Mouse (Mus musculus): ENCODE measurements around the gene Usp3. TPM values are rescaled to one million over a fixed set of nuclear protein-coding genes. Genes with fewer than 3 reads are reported as not detected.

Usp3 gene
- 86.9 and 97.6 TPM in 2 replicates for total RNA-seq (2015)
- 68.1 and 75.5 TPM in 2 replicates for total RNA-seq (2017)

DNA sequence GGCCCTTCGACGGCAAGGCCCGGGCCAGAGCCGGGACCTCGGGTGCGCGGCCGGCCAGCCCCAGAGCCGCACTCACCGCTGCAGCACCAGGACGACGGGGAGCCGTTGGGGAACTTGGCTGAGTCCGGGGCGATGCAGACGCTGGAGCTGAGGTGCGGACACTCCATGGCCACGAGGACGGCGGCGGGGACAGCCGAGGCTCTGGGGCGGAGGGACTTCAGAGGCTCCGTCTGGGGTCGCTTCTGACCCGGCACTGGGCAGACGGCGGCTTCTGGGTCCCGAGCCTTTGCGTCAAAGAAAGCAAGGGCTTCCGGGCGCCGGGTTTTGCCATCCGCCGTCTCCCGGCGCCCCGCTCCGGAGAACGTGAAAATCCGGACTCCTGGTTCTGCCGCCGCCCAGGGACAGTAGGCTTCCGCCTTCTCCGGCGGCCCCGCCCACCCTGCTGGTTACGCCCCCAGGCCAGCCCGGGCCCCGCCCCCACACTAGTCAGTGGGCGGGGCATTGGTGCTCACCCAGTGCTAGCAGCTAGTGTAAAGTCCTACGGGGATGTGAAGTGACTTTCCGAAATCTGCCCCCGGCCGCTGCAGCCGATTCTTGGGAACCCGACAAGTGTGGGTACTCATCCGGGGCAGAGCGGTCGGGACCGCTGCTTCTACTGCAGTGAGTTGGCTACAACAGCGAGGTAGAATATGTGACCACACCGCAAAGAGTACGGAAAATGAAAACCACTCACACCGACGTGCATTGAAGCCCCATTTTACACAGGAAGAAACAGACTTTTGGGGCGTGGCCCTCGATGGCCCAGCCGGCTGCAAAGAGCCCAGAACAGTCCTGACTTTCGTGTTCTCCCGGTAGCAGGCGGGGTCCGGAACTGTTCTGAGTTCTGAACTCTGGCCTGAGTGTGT is at the start of gene Usp3:
Gene Usp3 (minus strand): TSS at position 435 of the 905 bp plus-strand sequence.
- peak; percentile 92 for ATAC-seq (ENCODE audit: poor library complexity, severe bottlenecking)

DNA sequence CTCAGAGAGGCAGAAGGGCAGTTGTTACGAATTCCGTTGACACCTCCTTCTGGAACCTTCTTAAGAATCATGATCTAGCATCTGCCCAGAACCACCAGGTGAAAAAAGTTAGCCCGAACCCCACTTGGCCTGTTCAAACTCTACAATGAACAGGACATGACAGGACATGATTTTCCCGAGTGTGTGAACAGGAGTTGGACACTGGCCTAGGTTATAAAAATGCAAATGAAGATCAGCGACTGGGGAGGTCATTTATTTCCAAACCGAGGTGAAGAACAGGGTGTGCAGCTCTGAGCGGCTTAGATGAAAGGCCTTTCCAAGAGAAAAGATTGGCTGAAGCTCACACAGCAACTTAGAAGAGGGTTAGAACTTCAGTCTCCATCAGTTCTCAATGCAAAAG is 47.5 kb upstream of the Usp3 start:
- ATAC-seq (ENCODE audit: poor library complexity, severe bottlenecking), result no peak

DNA sequence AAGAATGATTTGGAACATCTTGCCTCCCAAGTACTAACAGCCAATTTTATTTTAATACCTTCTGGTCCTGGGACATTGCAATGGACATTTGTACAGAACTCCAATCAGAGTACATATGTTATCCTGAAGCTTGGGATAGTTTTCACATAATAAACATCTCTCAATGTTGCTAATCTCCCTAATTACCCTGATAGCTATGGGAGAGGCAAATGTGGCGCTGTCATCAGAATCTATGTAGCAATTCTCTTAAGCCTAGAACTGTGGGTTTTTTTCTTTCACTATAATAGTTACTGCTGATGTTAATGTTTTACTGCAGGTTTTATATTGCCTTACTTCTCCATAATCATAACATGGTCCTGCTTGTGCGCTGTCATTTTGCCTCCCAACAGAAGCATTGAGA is 46.7 kb upstream of the Usp3 start:
- no peak for ATAC-seq (ENCODE audit: poor library complexity, severe bottlenecking)

DNA sequence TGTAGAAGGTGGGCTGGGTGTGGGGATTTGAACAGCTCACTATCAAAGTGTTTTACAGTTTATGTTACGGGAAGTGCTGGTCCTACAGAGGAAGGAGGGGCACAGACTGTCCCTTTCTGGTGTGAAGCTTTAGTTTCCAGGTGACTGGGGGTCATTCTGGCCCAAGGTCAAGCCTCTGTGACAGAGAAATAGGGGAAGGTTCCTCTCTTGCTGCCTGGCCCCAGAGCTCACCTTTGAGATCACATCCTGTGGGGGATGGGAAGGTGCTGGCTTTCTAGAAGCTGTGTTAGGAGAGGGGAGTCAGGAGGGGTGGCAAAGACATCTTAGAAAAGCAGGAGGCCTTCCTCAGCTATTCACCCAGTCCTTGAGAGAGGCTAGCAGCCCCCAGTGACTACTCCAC is 39.5 kb upstream of the Usp3 start:
- ATAC-seq (ENCODE audit: poor library complexity, severe bottlenecking), result no peak

DNA sequence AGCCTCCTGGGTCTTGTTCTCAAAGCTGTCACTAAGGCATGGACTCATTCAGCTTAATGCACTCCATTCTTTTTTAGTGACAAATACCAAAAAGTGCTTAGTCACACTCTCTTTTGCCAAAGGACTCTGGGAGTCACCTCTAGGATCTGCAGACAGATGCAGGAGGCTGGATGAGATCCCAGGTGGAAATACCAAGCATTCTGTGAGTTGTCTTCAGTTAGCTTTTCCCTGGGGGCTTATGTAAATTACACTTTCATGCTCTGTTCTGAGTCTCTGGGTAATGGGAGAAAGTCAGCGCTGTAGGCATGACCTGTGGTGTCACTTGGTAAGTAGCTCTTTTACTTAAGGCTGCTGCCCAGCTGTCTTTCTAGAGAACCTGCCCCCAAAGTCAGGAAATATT is 38.0 kb upstream of the Usp3 start:
- no peak for ATAC-seq (ENCODE audit: poor library complexity, severe bottlenecking)

DNA sequence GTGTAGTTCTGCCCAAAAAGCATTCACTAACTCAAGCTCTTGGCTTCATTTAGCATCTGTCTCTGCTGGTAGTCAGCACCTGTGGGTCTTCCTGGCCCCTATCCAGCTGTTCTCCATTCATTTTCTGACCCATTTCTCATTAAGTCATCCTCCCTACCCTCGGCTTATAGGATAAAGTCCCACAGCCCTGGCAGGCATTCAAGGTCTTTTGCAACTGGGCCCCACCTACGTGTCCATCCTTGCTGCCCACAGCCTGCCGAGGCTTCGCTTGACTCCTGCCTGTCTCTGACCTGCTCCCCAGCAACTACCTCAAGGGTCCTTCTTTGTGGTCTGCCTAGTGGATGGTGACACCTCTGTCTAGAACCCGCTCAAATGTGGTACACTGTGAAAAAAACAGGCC is 33.7 kb upstream of the Usp3 start:
- ATAC-seq (ENCODE audit: poor library complexity, severe bottlenecking), result no peak

DNA sequence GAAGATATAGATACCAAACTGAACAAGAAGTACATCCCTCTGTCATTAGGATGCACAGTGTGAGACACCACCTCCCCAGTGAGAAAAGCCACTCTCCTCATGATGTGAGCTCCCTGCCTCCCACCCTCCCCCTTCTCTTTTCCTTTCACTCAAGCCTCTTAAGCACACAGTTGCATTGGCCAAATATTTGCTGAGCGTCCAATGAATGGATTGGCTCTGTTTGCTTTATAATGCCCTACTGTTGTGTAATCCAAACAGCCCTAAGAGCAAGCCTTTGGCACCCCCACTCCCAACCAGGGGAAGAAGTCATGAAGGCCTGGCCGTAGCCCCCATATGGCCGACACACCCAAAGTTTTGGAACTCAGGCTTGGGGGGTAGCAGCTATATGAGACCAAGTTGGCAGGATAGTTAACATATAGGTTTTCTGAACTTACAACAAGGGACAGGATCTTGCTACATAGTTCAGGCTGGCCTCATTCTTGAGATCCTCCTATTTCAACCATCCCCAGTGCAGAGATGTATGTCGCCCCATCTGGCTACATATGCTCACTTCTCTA is 33.1 kb upstream of the Usp3 start:
- ATAC-seq (ENCODE audit: poor library complexity, severe bottlenecking), result no peak

DNA sequence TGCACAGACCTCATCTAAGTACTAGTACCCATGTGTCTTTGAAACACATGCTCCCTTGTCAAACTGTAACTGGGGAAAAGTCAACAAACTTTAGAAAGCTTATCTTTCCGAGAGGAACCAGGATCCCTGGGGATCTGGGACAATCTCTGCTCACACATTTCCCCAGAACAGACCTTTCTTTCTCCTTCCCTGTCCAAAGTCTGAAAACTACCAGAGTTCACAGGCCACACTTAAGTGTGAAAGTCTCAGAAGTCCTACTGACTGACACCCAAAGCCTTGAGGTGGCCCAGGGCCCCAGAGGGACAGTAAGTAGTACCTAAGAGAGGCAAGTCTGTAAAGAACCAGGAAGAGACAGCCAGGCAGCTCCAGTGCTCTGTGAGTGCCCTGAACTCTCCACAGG is 31.9 kb upstream of the Usp3 start:
- ATAC-seq (ENCODE audit: poor library complexity, severe bottlenecking), result no peak

DNA sequence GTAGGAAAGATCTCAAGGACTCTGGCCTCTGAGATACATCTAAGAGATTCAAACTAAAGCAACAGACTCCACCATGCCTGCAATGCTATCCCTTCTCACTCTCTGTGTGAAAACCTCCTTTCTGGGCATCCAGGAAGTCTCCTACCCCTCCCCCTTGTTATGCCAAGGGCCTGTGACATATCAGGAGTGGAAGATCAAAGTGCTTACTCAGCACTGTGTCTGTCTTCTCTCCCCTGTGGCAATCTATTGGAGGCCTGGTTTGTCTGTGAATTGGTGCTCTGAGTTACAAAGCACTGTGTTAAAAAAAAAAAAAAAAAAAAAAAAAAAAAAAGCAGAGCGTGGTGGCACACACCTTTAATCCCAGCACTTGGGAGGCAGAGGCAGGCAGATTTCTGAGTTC is 30.7 kb upstream of the Usp3 start:
- ATAC-seq (ENCODE audit: poor library complexity, severe bottlenecking), result no peak

DNA sequence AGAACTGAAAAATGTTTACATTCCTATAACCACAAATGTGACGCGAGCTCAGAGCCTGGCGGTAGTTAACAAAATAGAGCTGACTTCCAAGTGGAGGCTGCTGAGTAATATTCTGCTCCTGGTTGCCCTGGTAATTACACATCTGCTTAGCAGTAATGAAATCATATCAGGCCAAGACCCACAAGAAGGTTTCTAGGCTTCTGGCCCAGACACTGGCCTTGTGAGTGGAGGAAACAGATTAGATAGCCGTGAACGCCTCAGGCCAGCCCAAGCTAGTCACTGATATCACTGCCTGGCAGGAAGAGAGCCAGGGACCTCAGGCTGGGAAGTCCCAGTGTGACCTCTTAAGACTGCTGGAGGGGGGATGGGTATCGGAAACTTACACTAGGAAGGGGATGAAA is 27.6 kb upstream of the Usp3 start:
- peak; percentile 15; the same call in 1 of the 2 replicates for ATAC-seq (ENCODE audit: poor library complexity, severe bottlenecking)

DNA sequence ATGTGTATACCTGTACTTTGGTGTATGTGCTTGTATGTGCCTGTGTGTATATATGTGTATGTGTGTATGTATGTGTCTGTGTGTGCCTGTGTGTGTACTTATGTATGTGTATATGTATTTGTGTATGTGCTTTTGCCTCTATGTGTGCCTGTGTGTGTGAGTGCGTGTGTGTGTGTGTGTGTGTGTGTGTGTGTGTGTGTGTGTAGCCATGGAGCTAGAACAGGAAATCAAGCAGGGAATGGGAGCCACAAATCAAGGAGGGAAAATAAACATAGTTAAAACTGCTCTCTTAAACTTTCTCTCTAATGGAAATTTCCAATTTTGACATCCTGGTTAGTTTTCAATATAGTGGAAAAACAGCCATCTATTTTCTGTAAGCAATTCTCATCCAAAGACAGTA is 27.1 kb upstream of the Usp3 start:
- no peak for ATAC-seq (ENCODE audit: poor library complexity, severe bottlenecking)

DNA sequence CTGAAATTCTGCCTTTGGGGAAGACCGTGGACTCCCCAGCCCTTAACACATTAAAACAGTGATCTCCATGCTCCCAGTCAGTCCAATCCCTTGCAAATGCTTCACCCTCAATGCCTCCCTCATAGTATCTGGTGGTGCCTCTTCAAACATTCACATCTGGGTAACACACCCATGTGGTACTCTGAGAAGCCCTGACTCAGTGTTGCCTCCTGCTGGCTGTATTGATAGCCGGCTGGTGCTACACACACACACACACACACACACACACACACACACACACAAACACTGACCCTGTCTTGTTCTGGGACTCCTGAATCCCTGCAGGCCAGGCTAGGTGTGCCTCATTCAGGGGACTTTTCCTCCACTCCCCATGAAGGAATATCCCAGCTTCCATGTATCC is 24.9 kb upstream of the Usp3 start:
- no peak for ATAC-seq (ENCODE audit: poor library complexity, severe bottlenecking)

DNA sequence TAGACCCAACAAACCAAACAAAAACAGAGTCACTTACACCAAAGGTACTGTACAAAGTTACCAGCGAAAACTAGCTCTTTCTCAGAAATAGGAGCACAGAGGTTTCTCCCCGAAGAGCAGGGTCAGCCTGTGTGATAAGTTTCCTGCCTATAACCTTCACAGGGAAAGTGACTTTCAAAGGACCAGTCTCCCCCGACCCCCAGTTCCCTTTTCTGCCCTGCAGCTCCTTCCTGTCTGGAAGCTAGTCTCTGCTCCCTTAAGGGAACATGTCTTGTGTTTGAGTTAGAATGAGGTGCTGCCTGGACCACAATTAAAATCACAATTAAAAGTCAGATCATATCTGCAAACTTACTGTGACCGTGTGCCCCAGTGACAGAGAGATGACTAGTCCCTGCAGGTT is 23.9 kb upstream of the Usp3 start:
- ATAC-seq (ENCODE audit: poor library complexity, severe bottlenecking), result peak; percentile 54

DNA sequence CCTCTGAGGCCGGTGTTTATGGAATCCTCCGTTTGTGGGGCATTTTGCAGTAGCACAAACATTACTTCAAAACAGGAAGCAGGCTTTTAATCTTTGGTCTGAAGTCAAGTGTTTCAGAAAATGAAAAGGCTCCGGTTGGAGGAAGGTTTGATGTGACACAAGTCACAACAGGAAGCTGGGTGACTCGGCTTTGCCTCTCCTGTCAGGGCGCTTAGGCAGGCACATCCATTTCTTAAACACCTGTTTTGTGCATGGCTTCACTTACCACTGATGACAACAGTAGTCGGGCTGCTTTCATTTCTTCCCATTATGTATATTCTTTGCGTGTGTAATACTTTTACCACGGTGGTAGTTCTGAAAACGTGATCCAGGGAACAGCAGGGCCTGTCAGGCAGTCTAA is 22.2 kb upstream of the Usp3 start:
- peak; percentile 46 for ATAC-seq (ENCODE audit: poor library complexity, severe bottlenecking)

DNA sequence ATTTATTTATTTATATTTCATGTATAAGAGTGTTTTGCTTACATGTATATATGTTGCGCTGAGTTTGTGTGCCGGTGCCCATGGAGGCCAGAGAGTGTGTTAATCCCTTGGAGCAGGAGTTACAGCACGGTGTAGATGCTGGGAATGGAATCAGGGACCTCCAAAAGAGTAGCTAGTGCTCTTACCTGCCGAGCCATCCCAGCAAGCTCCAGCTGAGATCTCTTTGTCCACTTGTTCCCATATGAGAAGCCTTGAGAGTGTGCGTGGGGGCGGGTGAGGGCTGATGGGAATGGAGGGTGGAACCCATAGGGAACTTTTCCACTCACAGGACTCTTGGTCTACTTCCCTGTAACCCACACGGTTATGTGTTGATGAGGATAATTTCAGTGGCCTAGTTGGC is 21.6 kb upstream of the Usp3 start:
- no peak for ATAC-seq (ENCODE audit: poor library complexity, severe bottlenecking)

DNA sequence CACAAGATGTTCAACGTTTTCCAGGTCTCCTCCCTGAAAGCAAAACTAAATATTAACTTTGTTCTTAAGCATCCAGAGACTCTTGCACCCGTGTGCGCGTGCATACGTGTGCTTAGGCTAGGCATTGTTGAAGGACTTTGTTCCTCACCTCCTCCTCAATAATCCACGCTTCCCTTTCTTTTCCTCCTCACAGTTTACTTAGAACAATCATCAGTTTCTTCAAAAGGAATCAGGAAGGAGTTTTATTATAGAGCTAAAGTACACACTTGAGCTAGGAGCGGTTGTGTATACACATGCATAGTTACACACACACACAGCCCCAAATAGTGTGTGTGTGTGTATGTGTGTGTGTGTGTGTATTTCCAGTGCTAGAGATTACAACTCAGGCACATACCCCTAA is 20.7 kb upstream of the Usp3 start:
- no peak for ATAC-seq (ENCODE audit: poor library complexity, severe bottlenecking)

DNA sequence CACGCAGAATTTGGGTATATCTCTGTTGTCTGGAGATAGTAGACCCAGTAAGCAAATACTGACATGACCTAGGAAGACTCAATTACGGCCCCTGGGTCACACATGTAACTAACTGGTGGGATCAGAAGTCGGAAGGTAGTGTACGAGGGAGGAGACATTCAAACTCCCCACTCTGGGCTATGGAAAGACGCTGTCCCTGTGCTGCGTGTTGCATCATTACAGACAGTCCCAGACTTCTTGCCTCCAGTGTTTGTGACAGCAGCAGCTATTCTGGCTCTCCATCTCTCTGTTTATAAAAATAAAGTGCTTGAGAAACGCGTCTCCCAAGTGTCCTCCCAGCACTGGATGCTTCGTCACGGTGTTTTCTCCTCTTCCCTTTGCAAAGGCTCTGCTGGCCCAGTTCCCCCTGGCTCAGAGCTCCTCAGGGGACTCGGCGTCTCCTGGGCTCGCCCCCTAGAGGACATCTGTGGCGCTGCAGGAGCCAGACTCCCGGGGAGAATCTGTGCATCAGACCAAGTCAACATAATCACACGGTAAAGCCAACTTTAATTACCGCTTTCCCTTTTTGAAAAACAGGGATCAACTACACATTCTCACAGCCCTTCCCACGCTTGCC is 18.6 kb upstream of the Usp3 start:
- ATAC-seq (ENCODE audit: poor library complexity, severe bottlenecking), result peak; percentile 99

DNA sequence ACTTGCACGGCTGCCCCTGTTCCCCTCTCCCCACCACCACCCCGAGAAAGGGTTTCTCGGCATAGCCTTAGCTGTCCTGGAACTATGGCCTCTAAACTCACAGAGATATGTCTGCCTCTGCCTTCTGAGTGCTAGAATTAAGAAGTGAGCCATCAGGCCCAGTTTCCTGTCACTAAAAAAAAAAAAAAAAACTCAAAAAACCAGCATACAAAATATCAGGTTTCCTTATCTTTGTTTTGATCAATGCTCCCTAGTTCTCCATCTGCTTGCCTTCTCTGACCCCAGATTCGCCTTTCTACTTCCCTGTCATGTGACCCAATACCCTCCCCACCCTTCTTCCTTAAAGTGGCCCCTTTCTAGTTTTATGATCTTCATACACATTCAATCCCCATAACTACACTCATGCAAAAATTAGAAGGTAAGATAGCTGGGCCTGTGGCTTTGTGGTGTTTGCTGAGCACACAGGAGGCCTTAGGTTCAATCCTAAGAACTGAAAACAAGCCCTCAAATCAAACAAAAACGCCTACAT is 15.9 kb upstream of the Usp3 start:
- ATAC-seq (ENCODE audit: poor library complexity, severe bottlenecking), result no peak

DNA sequence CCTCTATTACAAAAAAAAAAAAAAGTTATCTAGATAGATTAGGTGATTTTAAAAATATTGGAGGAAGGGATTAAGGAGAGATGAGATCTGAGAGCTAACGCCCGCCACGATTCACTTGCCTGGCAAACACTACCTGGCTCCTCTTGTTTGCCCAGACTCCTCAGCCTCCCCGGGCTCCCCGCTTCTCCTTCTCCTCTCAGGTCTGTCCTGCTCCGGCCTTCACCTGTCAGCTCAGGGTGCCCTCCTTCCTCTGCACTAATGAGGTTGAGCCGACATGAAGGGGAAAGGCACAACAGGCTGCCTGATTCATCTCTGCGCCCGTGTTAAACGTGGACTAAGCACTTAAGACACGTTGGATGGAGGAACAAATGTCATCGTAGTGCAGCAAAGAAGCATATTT is 13.9 kb upstream of the Usp3 start:
- no peak for ATAC-seq (ENCODE audit: poor library complexity, severe bottlenecking)

DNA sequence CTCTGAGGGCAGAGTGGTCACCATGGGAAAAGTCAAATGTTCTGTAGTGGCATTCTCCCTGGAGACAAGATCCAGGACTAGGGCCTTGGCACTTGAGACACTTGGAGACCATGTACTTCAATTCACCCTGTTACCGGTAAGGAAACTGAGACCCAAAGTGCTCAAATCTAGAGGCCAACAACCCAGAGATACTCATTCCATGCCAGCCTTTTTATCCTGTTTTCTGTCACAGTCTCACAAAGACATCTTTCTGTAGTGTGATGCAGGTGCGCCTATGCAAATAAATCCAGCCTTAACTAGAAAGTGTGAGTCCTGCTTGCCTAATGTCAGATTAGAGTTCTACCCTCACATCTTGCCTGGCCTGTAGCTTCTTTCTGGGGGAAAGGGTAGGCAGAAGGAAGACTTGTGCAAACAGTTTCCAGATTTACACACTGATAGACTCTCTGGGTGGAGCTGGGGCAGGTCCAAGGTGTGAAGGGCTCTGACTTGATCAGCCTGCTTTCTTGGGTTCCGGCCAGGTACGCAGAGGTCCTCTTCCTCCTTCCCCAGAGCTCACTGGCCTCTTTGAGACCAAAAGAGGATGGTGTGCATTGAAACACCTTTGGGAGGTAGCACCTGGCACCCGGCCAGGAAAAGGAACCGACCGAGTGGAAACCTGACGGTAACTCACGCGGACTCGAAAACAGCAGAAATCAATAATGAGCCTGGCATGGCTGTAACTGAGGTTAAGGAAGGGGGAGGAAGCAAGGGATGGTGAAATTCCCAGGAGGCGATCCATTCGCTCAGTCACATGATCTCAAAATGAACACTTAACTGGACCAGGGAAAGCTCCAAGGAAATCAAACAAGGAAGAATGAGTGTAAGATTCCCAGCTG is 13.2 kb upstream of the Usp3 start:
- no peak for ATAC-seq (ENCODE audit: poor library complexity, severe bottlenecking)
